Mouse (Mus musculus) gastrocnemius, adult 18-20 months (tissue): ENCODE data around the gene Ccar1. TPM values are rescaled to one million over a fixed set of nuclear protein-coding genes. Genes with fewer than 3 reads are reported as not detected.
"Not testable (repeated sequence)": the region's sequence is repeated elsewhere in the genome, so short reads cannot be mapped to it uniquely, and the experiment has no call there.

Experiments used
- DNase-seq: peaks from one replicate; pipeline ENCODE4 v3.0.0; 2021; ENCODE audit warnings: low spot score
- total RNA-seq, 2 experiments: library from RNA; stranded (reverse); gene quantifications; 2 replicates each; pipeline ENCODE4 v1.2.3; 2021

Gene Ccar1
- total RNA-seq, 2 experiments from 2014 or later: 21.6 to 31.0 TPM

DNA sequence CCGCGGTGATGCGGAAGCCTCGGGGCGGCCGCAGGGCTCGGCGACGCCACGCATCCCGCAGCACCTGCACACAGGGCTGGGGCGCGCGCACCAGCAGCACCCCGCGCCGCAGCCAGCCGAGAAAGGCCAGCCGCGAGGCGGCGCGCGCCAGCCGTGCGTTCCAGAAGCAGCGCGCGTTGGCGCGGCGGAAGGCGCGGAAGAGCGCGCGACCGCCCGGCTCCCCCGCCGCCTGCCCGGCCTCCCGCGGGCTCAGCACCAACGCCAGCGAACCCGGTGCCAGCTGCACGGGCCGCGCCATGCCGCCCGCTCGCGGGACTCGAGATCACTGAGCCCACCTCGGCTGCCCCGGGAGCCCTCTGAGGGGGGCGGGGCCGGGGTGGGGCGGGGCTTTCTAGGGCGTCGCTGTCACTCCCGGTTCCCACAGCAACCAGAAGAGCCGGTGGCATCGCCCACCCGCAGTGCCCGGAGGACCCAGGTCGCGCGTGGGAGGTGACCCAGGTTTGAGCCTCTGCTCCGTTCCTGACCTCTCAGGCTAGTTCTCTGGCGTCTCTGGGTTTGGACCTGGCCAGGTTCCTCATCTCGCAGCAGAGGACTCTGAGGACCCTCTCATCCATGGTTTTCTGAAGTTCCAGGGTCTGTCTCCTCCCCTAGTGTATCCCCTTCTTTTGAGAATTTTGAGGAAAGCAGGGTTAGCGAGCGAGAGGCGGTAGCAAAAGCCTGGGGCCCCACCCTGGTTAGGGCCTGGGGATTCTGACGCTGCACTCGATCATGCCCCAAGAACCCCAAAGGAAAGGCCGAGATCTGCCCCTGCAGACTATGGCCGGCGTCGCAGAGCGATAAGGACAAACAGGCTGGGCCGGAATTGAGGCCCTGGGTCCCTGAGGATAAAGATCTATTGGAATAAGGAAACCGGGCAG lies 66.1 kb downstream of the Ccar1 start, which contains the start of gene Stox1:
Gene Stox1 (minus strand): TSS at position 358 of the 917 bp plus-strand sequence.
- DNase-seq: peak; percentile 7

DNA sequence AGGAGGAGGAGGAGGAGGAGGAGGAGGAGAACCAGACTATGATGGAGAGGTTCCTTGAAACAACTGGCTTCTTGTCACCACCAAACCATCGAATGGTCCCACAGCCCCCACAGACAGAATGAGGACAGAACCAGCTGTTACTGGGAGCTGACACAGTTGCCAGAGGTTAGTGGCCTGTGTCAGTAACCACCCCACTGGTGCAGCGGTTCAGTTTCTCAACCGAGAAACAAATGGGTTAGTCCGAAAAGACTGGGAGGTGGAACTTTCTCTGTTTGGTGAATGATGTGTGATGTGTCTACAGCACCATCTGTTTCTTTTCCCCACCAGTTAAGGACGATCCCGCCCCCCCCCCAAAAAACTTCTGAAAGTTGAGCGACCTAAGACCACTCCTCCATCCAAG lies 67.2 kb downstream of the Ccar1 start:
- DNase-seq: no peak

DNA sequence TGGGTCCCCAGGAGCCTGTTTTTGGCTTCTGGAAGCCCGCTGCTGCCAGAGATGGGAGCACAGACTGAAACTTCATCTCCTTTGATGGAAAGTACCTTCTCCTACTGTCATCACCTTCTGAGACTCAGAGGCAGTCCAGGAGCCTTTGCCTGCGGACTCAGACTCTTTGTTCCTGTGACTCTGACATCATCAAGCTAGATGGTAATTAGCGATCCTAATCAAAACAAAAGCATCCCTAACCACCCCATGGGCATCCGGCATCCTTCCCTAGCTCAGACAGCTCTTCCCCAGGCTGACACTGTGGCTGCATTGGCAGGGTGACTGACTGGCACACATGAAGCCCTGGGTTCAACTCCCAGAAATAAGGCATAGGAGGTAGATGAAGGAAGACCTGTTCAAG lies 69.4 kb downstream of the Ccar1 start:
- DNase-seq: no peak

DNA sequence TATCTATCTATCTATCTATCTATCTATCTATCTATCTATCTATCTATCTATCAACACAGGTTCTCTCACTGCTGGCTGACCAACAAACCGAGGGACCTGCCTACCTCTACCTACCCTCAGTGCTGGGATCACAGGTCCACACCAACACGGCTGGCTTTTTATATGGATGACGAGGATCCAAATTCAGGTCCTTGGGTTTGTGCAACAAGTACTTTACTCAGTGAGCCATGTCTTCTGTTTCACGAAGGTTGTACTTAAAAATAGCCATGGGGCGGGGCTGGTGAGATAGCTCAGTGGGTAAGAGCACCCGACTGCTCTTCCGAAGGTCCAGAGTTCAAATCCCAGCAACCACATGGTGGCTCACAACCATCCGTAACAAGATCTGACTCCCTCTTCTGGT lies 71.5 kb downstream of the Ccar1 start:
- DNase-seq: not testable (repeated sequence)

DNA sequence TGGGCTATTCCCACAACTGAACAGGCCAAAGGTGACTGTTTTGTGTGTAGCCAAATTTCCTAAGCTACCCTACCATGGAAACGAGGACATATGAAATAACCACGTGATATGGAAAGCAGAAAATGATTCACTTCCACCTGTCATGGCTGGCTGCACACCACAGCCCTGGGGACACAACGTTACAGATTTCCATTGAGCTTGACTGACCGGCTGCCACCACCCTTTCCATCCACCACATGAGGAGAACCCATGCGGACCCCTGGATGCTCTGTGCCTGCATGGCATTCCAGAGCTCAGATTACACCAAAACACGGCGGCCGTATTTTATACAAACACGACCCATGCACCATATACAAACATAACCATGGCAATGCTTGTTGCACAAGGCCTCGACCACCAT lies 78.6 kb downstream of the Ccar1 start:
- no peak for DNase-seq

DNA sequence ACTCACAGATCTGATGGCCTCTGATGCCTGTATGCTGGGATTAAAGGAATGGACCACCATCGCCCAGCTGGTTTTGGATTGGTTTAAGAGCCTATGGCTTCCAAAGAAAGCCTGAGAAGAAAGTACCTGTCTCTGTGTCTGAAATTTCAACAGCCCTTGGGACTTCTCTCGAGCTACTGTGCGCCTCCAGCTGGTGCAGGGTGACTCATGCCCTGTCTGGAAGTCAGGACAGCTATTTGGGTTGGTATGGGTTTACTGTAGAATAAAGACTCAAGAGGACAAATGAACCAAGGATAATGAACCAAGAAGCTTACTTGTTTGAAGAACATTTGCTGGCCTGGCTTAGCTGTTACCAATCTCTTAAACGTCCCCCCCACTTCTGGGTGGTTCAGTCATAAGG lies 88.5 kb downstream of the Ccar1 start:
- DNase-seq: no peak

DNA sequence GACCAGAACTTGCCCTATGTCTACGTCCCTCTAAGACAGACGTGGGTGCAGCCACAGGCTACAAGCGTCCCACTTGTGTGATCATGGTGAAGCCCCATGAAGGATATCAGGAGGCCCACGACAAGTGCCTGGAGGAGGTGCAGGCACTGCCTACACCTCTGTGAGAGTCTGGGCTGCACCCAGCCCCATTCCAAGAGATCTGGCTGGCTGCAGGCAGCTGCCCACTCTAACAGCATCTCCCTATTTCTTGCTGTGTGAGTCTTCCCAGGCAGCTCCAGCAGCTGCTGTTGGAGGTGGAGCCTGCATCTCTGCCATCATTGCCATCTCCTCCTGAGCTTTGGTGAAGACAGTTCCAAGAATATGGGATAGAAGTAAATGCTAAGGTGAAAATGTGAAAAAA lies 89.7 kb downstream of the Ccar1 start:
- no peak for DNase-seq

Other genes with a start within 250 kb of the Ccar1 start
- gene Kif1bp, start 213.8 kb downstream of the Ccar1 start, total RNA-seq: 10 to 100 TPM; 29.0 to 30.4 TPM
- gene Ddx21, start 190.0 kb downstream of the Ccar1 start, total RNA-seq: 10 to 100 TPM; 30.0 to 33.8 TPM
- 10 to 100 TPM; 42.0 to 49.6 TPM for gene Ddx50, start 141.1 kb downstream of the Ccar1 start, total RNA-seq
- under 1 TPM; 0.17 to 0.30 TPM for gene Stox1, start 66.2 kb downstream of the Ccar1 start, total RNA-seq
- 1 to 10 TPM; 1.2 to 2.5 TPM for gene Tet1, start 116.7 kb upstream of the Ccar1 start, total RNA-seq
- gene Slc25a16, start 128.3 kb upstream of the Ccar1 start, total RNA-seq: 10 to 100 TPM; 15.3 to 18.7 TPM
- gene Dna2, start 154.7 kb upstream of the Ccar1 start, total RNA-seq: under 1 TPM; 0.17 to 0.21 TPM
- 1 to 10 TPM; 4.1 to 4.9 TPM for gene Rufy2, start 187.9 kb upstream of the Ccar1 start, total RNA-seq
- 10 to 100 TPM; 14.6 to 24.2 TPM for gene Hnrnph3, start 231.9 kb upstream of the Ccar1 start, total RNA-seq
- 1 to 10 TPM; 3.4 to 3.7 TPM for gene Pbld2, start 232.0 kb upstream of the Ccar1 start, total RNA-seq